Mouse (Mus musculus): ENCODE data around the gene Zfp428. TPM values are rescaled to one million over a fixed set of nuclear protein-coding genes. Genes with fewer than 3 reads are reported as not detected.
"Not testable (repeated sequence)": the region's sequence is repeated elsewhere in the genome, so short reads cannot be mapped to it uniquely, and the experiment has no call there.

Gene Zfp428
- polyA plus RNA-seq, 1 experiment from 2014 or later = 282 TPM

- ATAC-seq (ENCODE audit: low FRiP score) = no peak
- Histone ChIP-seq H3K9ac (replicated peaks) (peak overlapping the region; percentile 88), H3K4me2 (peak overlapping the region; percentile 70), H3K27me3 (replicated peaks) (no peaks in the 10 kb centered on the region), H3K27ac (replicated peaks) (peak overlapping the region; percentile 100), H3K9me3 (replicated peaks) (no peaks in the 10 kb centered on the region), H3K4me1 (peaks cover 55% of the 10 kb centered on the region), H3K4me3 (replicated peaks) (peak overlapping the region; percentile 70), H3K36me3 (peaks cover 27% of the 10 kb centered on the region)
- WGBS = 9% methylated on average over 15 of the region's 15 CpGs
Observed at GRCm38 (mm10) chr7:24505447-24506064, 1.2 kb upstream of the Zfp428 start.

GRCm38 (mm10) chr7:24506065-24506459 is 744 bp upstream of the Zfp428 start:
- Histone ChIP-seq H3K27ac (replicated peaks) (peak overlapping the region; percentile 100), H3K27me3 (replicated peaks) (no peaks in the 10 kb centered on the region), H3K9ac (replicated peaks) (peak overlapping the region; percentile 88), H3K9me3 (replicated peaks) (no peaks in the 10 kb centered on the region), H3K4me2 (peak overlapping the region; percentile 70), H3K36me3 (peaks cover 26% of the 10 kb centered on the region), H3K4me3 (replicated peaks) (peak overlapping the region; percentile 70), H3K4me1 (peaks cover 60% of the 10 kb centered on the region)
- 2% methylated on average over 3 of the region's 3 CpGs for WGBS
- no peak for ATAC-seq (ENCODE audit: low FRiP score)

GRCm38 (mm10) chr7:24506476-24506837 is 349 bp upstream of the Zfp428 start:
- peak; percentile 10; the same call in 1 of the 2 replicates for ATAC-seq (ENCODE audit: low FRiP score)
- H3K4me1 ChIP-seq = peaks cover 64% of the 10 kb centered on the region

GRCm38 (mm10) chr7:24507726-24508114 is 914 bp downstream of the Zfp428 start:
- Histone ChIP-seq H3K4me1 (peaks cover 67% of the 10 kb centered on the region), H3K9ac (replicated peaks) (peak overlapping the region; percentile 88), H3K27ac (replicated peaks) (peak overlapping the region; percentile 100), H3K4me2 (peak overlapping the region; percentile 70), H3K4me3 (replicated peaks) (peak overlapping the region; percentile 70), H3K36me3 (peaks cover 20% of the 10 kb centered on the region), H3K9me3 (replicated peaks) (no peaks in the 10 kb centered on the region), H3K27me3 (replicated peaks) (no peaks in the 10 kb centered on the region)
- peak; percentile 29 for ATAC-seq (ENCODE audit: low FRiP score)
- WGBS = under 1% methylated on average over 20 of the region's 20 CpGs

More at GRCm38 (mm10) chr7:24506476-24506837, 349 bp upstream of the Zfp428 start:
- H3K9me3 ChIP-seq (replicated peaks) = no peaks in the 10 kb centered on the region
- peak overlapping the region; percentile 88 for H3K9ac ChIP-seq (replicated peaks)
- peaks cover 24% of the 10 kb centered on the region for H3K36me3 ChIP-seq
- H3K4me3 ChIP-seq (replicated peaks) = peak overlapping the region; percentile 70
- peak overlapping the region; percentile 100 for H3K27ac ChIP-seq (replicated peaks)
- H3K4me2 ChIP-seq = peak overlapping the region; percentile 70
- under 1% methylated on average over 12 of the region's 12 CpGs for WGBS
- no peaks in the 10 kb centered on the region for H3K27me3 ChIP-seq (replicated peaks)

GRCm38 (mm10) chr7:24512355-24512754 is 5.5 kb downstream of the Zfp428 start, which contains the start of gene AC161166.1:
Gene AC161166.1 (minus strand): TSS chr7:24512455.
- H3K36me3 ChIP-seq = peaks cover 39% of the 10 kb centered on the region

GRCm38 (mm10) chr7:24516319-24516718 is 9.5 kb downstream of the Zfp428 start:
- H3K4me1 ChIP-seq = peaks cover 25% of the 10 kb centered on the region
- H3K4me3 ChIP-seq (replicated peaks); H3K9ac ChIP-seq (replicated peaks); H3K27me3 ChIP-seq (replicated peaks); H3K27ac ChIP-seq (replicated peaks); H3K4me2 ChIP-seq; H3K9me3 ChIP-seq (replicated peaks): not testable (repeated sequence)
- peaks cover 35% of the 10 kb centered on the region for H3K36me3 ChIP-seq
- WGBS = 68% methylated on average over 8 of the region's 8 CpGs
- 0 out of 2 replicates have a peak, but pooled peaks have one; percentile 8 for ATAC-seq (ENCODE audit: low FRiP score)

More at GRCm38 (mm10) chr7:24512355-24512754, 5.5 kb downstream of the Zfp428 start, which contains the start of gene AC161166.1:
- H3K4me3 ChIP-seq (replicated peaks) = no peak within 1 kb of the TSS
- WGBS = 92% methylated on average over 7 of the region's 7 CpGs
- no peak within 1 kb of the TSS for H3K27ac ChIP-seq (replicated peaks)
- no peak within 1 kb of the TSS for H3K4me2 ChIP-seq
- no peaks in the 10 kb centered on the region for H3K27me3 ChIP-seq (replicated peaks)
- no peaks in the 10 kb centered on the region for H3K9me3 ChIP-seq (replicated peaks)
- no peak within 1 kb of the TSS for H3K9ac ChIP-seq (replicated peaks)
- peaks cover 50% of the 10 kb centered on the region for H3K4me1 ChIP-seq
- no peak for ATAC-seq (ENCODE audit: low FRiP score)

GRCm38 (mm10) chr7:24517077-24517476 is 10.3 kb downstream of the Zfp428 start:
- H3K4me2 ChIP-seq = no peak overlapping the region
- H3K4me3 ChIP-seq (replicated peaks) = no peak overlapping the region
- no peak overlapping the region for H3K9ac ChIP-seq (replicated peaks)
- peaks cover 23% of the 10 kb centered on the region for H3K4me1 ChIP-seq
- H3K36me3 ChIP-seq = peaks cover 35% of the 10 kb centered on the region
- WGBS = 38% methylated on average over 5 of the region's 5 CpGs
- peak; percentile 29; the same call in 1 of the 2 replicates for ATAC-seq (ENCODE audit: low FRiP score)
- no peak overlapping the region; the same call in none of the 2 replicates for H3K27ac ChIP-seq (replicated peaks)
- no peaks in the 10 kb centered on the region for H3K9me3 ChIP-seq (replicated peaks)
- H3K27me3 ChIP-seq (replicated peaks) = no peaks in the 10 kb centered on the region

GRCm38 (mm10) chr7:24517654-24518053 is 10.8 kb downstream of the Zfp428 start:
- H3K36me3 ChIP-seq = peaks cover 32% of the 10 kb centered on the region

GRCm38 (mm10) chr7:24519130-24519529 is 12.3 kb downstream of the Zfp428 start:
- no peak overlapping the region for H3K27ac ChIP-seq (replicated peaks)
- H3K27me3 ChIP-seq (replicated peaks) = no peaks in the 10 kb centered on the region
- H3K4me2 ChIP-seq = no peak overlapping the region
- H3K36me3 ChIP-seq = peaks cover 28% of the 10 kb centered on the region
- H3K9ac ChIP-seq (replicated peaks) = no peak overlapping the region
- peaks cover 14% of the 10 kb centered on the region for H3K4me1 ChIP-seq
- WGBS = 45% methylated on average over 3 of the region's 3 CpGs
- H3K9me3 ChIP-seq (replicated peaks) = no peaks in the 10 kb centered on the region
- no peak overlapping the region for H3K4me3 ChIP-seq (replicated peaks)
- no peak for ATAC-seq (ENCODE audit: low FRiP score)

More at GRCm38 (mm10) chr7:24517654-24518053, 10.8 kb downstream of the Zfp428 start:
- no peaks in the 10 kb centered on the region for H3K9me3 ChIP-seq (replicated peaks)
- H3K27me3 ChIP-seq (replicated peaks) = no peaks in the 10 kb centered on the region
- peaks cover 22% of the 10 kb centered on the region for H3K4me1 ChIP-seq
- 38% methylated on average over 6 of the region's 6 CpGs for WGBS
- H3K4me3 ChIP-seq (replicated peaks) = no peak overlapping the region
- peak; percentile 29; the same call in 1 of the 2 replicates for ATAC-seq (ENCODE audit: low FRiP score)
- H3K27ac ChIP-seq (replicated peaks) = peak overlapping the region; percentile 66
- H3K9ac ChIP-seq (replicated peaks) = peak overlapping the region; percentile 21; the same call in 1 of the 2 replicates
- H3K4me2 ChIP-seq = no peak overlapping the region

GRCm38 (mm10) chr7:24520054-24520453 is 13.2 kb downstream of the Zfp428 start:
- ATAC-seq (ENCODE audit: low FRiP score); H3K9me3 ChIP-seq (replicated peaks); H3K27me3 ChIP-seq (replicated peaks); H3K4me2 ChIP-seq; H3K27ac ChIP-seq (replicated peaks); H3K9ac ChIP-seq (replicated peaks); H3K4me3 ChIP-seq (replicated peaks): not testable (repeated sequence)
- Histone ChIP-seq H3K36me3 (peaks cover 19% of the 10 kb centered on the region), H3K4me1 (peaks cover 13% of the 10 kb centered on the region)
- 89% methylated on average over 10 of the region's 10 CpGs for WGBS

- Histone ChIP-seq H3K27ac (replicated peaks) (no peak overlapping the region), H3K36me3 (peaks cover 6% of the 10 kb centered on the region; the same call in 1 of the 2 replicates), H3K9me3 (replicated peaks) (no peaks in the 10 kb centered on the region), H3K9ac (replicated peaks) (no peak overlapping the region), H3K27me3 (replicated peaks) (no peaks in the 10 kb centered on the region), H3K4me1 (peaks cover 17% of the 10 kb centered on the region), H3K4me3 (replicated peaks) (no peak overlapping the region), H3K4me2 (no peak overlapping the region)
- 59% methylated on average over 5 of the region's 5 CpGs for WGBS
- ATAC-seq (ENCODE audit: low FRiP score) = no peak
Observed at GRCm38 (mm10) chr7:24522805-24523204, 16.0 kb downstream of the Zfp428 start.

- H3K27me3 ChIP-seq (replicated peaks) = no peaks in the 10 kb centered on the region
- peaks cover under 1% of the 10 kb centered on the region; the same call in 1 of the 2 replicates for H3K36me3 ChIP-seq
- no peak overlapping the region for H3K4me2 ChIP-seq
- H3K27ac ChIP-seq (replicated peaks) = no peak overlapping the region
- ATAC-seq (ENCODE audit: low FRiP score) = no peak
- 89% methylated on average over 6 of the region's 6 CpGs for WGBS
- H3K4me3 ChIP-seq (replicated peaks) = no peak overlapping the region
- no peaks in the 10 kb centered on the region for H3K9me3 ChIP-seq (replicated peaks)
- peaks cover 14% of the 10 kb centered on the region for H3K4me1 ChIP-seq
- H3K9ac ChIP-seq (replicated peaks) = no peak overlapping the region
Observed at GRCm38 (mm10) chr7:24523723-24524122, 16.9 kb downstream of the Zfp428 start.

Measured in neural tube, embryonic 15.5 days (tissue).